Mouse (Mus musculus) small intestine, adult 2 months (tissue): ENCODE measurements around the gene Sap18b. TPM values are rescaled to one million over a fixed set of nuclear protein-coding genes. Genes with fewer than 3 reads are reported as not detected.

ENCODE experiments used
- H3K27ac ChIP-seq: fragments of 200-500 bp; 2 replicates; pipeline ENCODE4 v1.5.1; 2012; ENCODE audit warnings: low read depth, low read length, control low read depth, inconsistent platforms; ENCODE audit not compliant: insufficient read depth
- H3K27me3 ChIP-seq: fragments of 200-500 bp; 2 replicates; pipeline ENCODE4 v1.6.1; 2012; ENCODE audit warnings: mild to moderate bottlenecking, moderate library complexity, low read length, inconsistent platforms; ENCODE audit not compliant: control insufficient read depth, insufficient read depth
- H3K36me3 ChIP-seq: fragments of 200-500 bp; 2 replicates; pipeline ENCODE4 v1.6.1; 2012; ENCODE audit warnings: mild to moderate bottlenecking, low read length, control low read depth, inconsistent platforms; ENCODE audit not compliant: control insufficient read depth, insufficient read depth
- H3K4me1 ChIP-seq: fragments of 200-500 bp; 2 replicates; pipeline ENCODE4 v1.6.1; 2012; ENCODE audit warnings: low read length, inconsistent platforms, mixed read lengths; ENCODE audit not compliant: control insufficient read depth, insufficient read depth, insufficient read length
- H3K4me3 ChIP-seq: fragments of 200-500 bp; 2 replicates; pipeline ENCODE4 v1.5.1; 2012; ENCODE audit warnings: low read depth, mild to moderate bottlenecking, control low read depth, inconsistent platforms, low read length, moderate library complexity
- CTCF ChIP-seq: fragments of 200-500 bp; IDR thresholded peaks from 2 replicates; pipeline ENCODE4 v1.5.1; 2012; ENCODE audit warnings: low read depth, mild to moderate bottlenecking, control low read depth, inconsistent platforms, low read length, moderate library complexity, mixed read lengths; ENCODE audit not compliant: insufficient replicate concordance, insufficient read length; ENCODE audit errors: extremely low read depth
- POLR2A ChIP-seq: fragments of 200-500 bp; IDR thresholded peaks from 2 replicates; pipeline ENCODE4 v1.6.1; 2012; ENCODE audit warnings: low read depth, mild to moderate bottlenecking, control low read depth, inconsistent platforms, low read length, moderate library complexity
- WGBS: fragments of 180-500 bp; shearing (Covaris S2); methylation state at CpG from one replicate; pipeline ENCODE4 v1.1.7; 2018; 5-methylcytosine and 5-hydroxymethylcytosine counted together
- polyA plus RNA-seq: library from polyadenylated mRNA; depleted of rRNA; stranded (reverse); fragments of >200 nt; gene quantifications from 2 replicates; pipeline ENCODE4 v1.2.3, GENCODE M21; 2012

Sap18b gene
- polyA plus RNA-seq, 1 experiment = 30.4 TPM

GRCm38 (mm10) chr8:95808631-95809030, 16.5 kb upstream of the Sap18b start:
- TF ChIP-seq CTCF (no peak), POLR2A (no peak)
- Histone ChIP-seq H3K27me3 (no peaks in the 10 kb centered on the region), H3K27ac (no peak overlapping the region), H3K4me3 (no peak overlapping the region), H3K36me3 (no peaks in the 10 kb centered on the region), H3K4me1 (peaks cover 8% of the 10 kb centered on the region)
- WGBS = 61% methylated on average over 4 of the region's 4 CpGs

GRCm38 (mm10) chr8:95809116-95809515, 16.0 kb upstream of the Sap18b start:
- TF ChIP-seq POLR2A (no peak), CTCF (no peak)
- 37% methylated on average over 5 of the region's 5 CpGs for WGBS
- H3K27me3 ChIP-seq = no peaks in the 10 kb centered on the region
- no peaks in the 10 kb centered on the region for H3K36me3 ChIP-seq
- H3K4me3 ChIP-seq = no peak overlapping the region
- peaks cover 8% of the 10 kb centered on the region for H3K4me1 ChIP-seq
- no peak overlapping the region for H3K27ac ChIP-seq

- peaks cover 3% of the 10 kb centered on the region for H3K4me1 ChIP-seq
- WGBS = 52% methylated on average over 3 of the region's 3 CpGs
- TF ChIP-seq CTCF = no peak
Observed at GRCm38 (mm10) chr8:95810184-95810591, 15.0 kb upstream of the Sap18b start.

GRCm38 (mm10) chr8:95816044-95816708, 9.0 kb upstream of the Sap18b start:
- no peak overlapping the region for H3K4me3 ChIP-seq
- H3K27me3 ChIP-seq = no peaks in the 10 kb centered on the region
- no peak overlapping the region for H3K27ac ChIP-seq
- H3K36me3 ChIP-seq = no peaks in the 10 kb centered on the region
- WGBS = 14% methylated on average over 6 of the region's 6 CpGs
- H3K4me1 ChIP-seq = peaks cover 4% of the 10 kb centered on the region; the same call in 1 of the 2 replicates
- no peak for TF ChIP-seq CTCF
- no peak for TF ChIP-seq POLR2A

More at GRCm38 (mm10) chr8:95810184-95810591, 15.0 kb upstream of the Sap18b start:
- H3K27me3 ChIP-seq = no peaks in the 10 kb centered on the region
- H3K36me3 ChIP-seq = no peaks in the 10 kb centered on the region
- no peak overlapping the region for H3K4me3 ChIP-seq
- H3K27ac ChIP-seq = no peak overlapping the region

GRCm38 (mm10) chr8:95817597-95817996, 7.5 kb upstream of the Sap18b start:
- H3K4me1 ChIP-seq = peaks cover 4% of the 10 kb centered on the region; the same call in 1 of the 2 replicates
- H3K36me3 ChIP-seq = no peaks in the 10 kb centered on the region
- H3K27ac ChIP-seq = no peak overlapping the region
- no peak overlapping the region for H3K4me3 ChIP-seq
- H3K27me3 ChIP-seq = no peaks in the 10 kb centered on the region
- WGBS = 83% methylated on average over 3 of the region's 3 CpGs
- TF ChIP-seq CTCF = no peak
- no peak for TF ChIP-seq POLR2A

GRCm38 (mm10) chr8:95818211-95818610, 6.9 kb upstream of the Sap18b start:
- no peak for TF ChIP-seq CTCF
- no peak for TF ChIP-seq POLR2A
- Histone ChIP-seq H3K4me3 (no peak overlapping the region), H3K27ac (no peak overlapping the region), H3K27me3 (no peaks in the 10 kb centered on the region), H3K4me1 (peaks cover 4% of the 10 kb centered on the region; the same call in 1 of the 2 replicates), H3K36me3 (no peaks in the 10 kb centered on the region)
- 77% methylated on average over 1 of the region's 1 CpGs for WGBS

- 58% methylated on average over 6 of the region's 6 CpGs for WGBS
- Histone ChIP-seq H3K4me1 (peaks cover 2% of the 10 kb centered on the region; the same call in 1 of the 2 replicates), H3K36me3 (no peaks in the 10 kb centered on the region), H3K27me3 (no peaks in the 10 kb centered on the region), H3K27ac (no peak overlapping the region), H3K4me3 (no peak overlapping the region)
- TF ChIP-seq POLR2A (no peak), CTCF (no peak)
Observed at GRCm38 (mm10) chr8:95821266-95821665, 3.9 kb upstream of the Sap18b start.

- H3K4me3 ChIP-seq = no peak overlapping the region
- WGBS = 81% methylated on average over 5 of the region's 5 CpGs
- no peaks in the 10 kb centered on the region for H3K4me1 ChIP-seq
- TF ChIP-seq CTCF (no peak), POLR2A (no peak)
- H3K27ac ChIP-seq = no peak overlapping the region
- no peaks in the 10 kb centered on the region for H3K27me3 ChIP-seq
- no peaks in the 10 kb centered on the region for H3K36me3 ChIP-seq
Observed at GRCm38 (mm10) chr8:95822096-95822495, 3.0 kb upstream of the Sap18b start.
